Mouse (Mus musculus) CH12.LX (cell line): ENCODE data around the gene Prap1. TPM values are rescaled to one million over a fixed set of nuclear protein-coding genes. Genes with fewer than 3 reads are reported as not detected.

Source experiments
- DNase-seq: peaks from one replicate; pipeline ENCODE4 v3.0.0-alpha.2; 2013; ENCODE audit errors: extremely low read depth
- H3K27ac ChIP-seq: 2 replicates; pipeline ENCODE4 v1.5.1; 2012; ENCODE audit warnings: low read depth, mild to moderate bottlenecking, control low read depth, moderate library complexity; ENCODE audit not compliant: insufficient read depth
- H3K27me3 ChIP-seq: replicated peaks from 2 replicates; pipeline ENCODE3; 2012; ENCODE audit warnings: inconsistent platforms
- H3K36me3 ChIP-seq, 2 experiments: replicated peaks in 1 of 2; 2 replicates each; pipeline versions ENCODE3 to v1.6.1; 2012; ENCODE audit warnings: inconsistent platforms in 1 of 2, low read length in 1 of 2, mild to moderate bottlenecking in 1 of 2, mixed read lengths in 1 of 2, moderate library complexity in 1 of 2; ENCODE audit not compliant: control insufficient read depth in 1 of 2, insufficient read depth in 1 of 2
- H3K4me1 ChIP-seq, 2 experiments: 2 replicates each; pipeline ENCODE4 v1.6.1; 2012; ENCODE audit warnings: inconsistent platforms in 1 of 2, moderate library complexity in 1 of 2; ENCODE audit not compliant: insufficient read depth in 2 of 2, control insufficient read depth in 1 of 2
- H3K4me2 ChIP-seq: 2 replicates; pipeline ENCODE4 v1.6.1; 2012; ENCODE audit warnings: low read depth, mild to moderate bottlenecking, control low read depth; ENCODE audit not compliant: poor library complexity, insufficient read depth, severe bottlenecking
- H3K4me3 ChIP-seq, 3 experiments: fragments of 150-350 bp in 1 of 3; sonication (generic) in 1 of 3; replicated peaks in 1 of 3; 2 replicates each; pipeline versions ENCODE3 to v1.5.1; 2011 to 2012; ENCODE audit warnings: low read depth in 2 of 3, low read length in 2 of 3, mild to moderate bottlenecking in 2 of 3, moderate library complexity in 2 of 3, control low read depth in 1 of 3, improper control_type of control experiment in 1 of 3, inconsistent platforms in 1 of 3, mixed read lengths in 1 of 3; ENCODE audit not compliant: poor library complexity in 1 of 3
- H3K79me2 ChIP-seq: replicated peaks from 2 replicates; pipeline ENCODE4 v1.6.1; 2012; ENCODE audit warnings: mild to moderate bottlenecking, moderate library complexity; ENCODE audit not compliant: control insufficient read depth, poor library complexity, insufficient read depth, severe bottlenecking; ENCODE audit errors: extremely low read depth
- H3K9ac ChIP-seq: 2 replicates; pipeline ENCODE4 v1.6.1; 2012; ENCODE audit warnings: low read depth, mild to moderate bottlenecking, control low read depth, moderate library complexity; ENCODE audit not compliant: insufficient read depth
- H3K9me3 ChIP-seq: replicated peaks from 2 replicates; pipeline ENCODE3; 2012; ENCODE audit warnings: low read length, inconsistent platforms, mixed read lengths
- BHLHE40 ChIP-seq: IDR thresholded peaks from 2 replicates; pipeline ENCODE4 v1.6.1; 2011; ENCODE audit warnings: mild to moderate bottlenecking, low read depth, low read length, improper control_type of control experiment
- ELF1 ChIP-seq: IDR thresholded peaks from 2 replicates; pipeline ENCODE4 v1.6.1; 2014; ENCODE audit warnings: low read depth, mild to moderate bottlenecking, inconsistent platforms, low read length, improper control_type of control experiment
- GABPA ChIP-seq: IDR thresholded peaks from 2 replicates; pipeline ENCODE4 v1.6.1; 2012; ENCODE audit warnings: low read depth, low read length, improper control_type of control experiment, inconsistent platforms; ENCODE audit not compliant: insufficient replicate concordance
- HCFC1 ChIP-seq: IDR thresholded peaks from 2 replicates; pipeline ENCODE4 v1.6.1; 2012; ENCODE audit warnings: low read depth, mild to moderate bottlenecking, inconsistent platforms, low read length, improper control_type of control experiment
- IRF4 ChIP-seq: IDR thresholded peaks from 2 replicates; pipeline ENCODE4 v1.6.1; 2014; ENCODE audit warnings: low read depth, mild to moderate bottlenecking, inconsistent platforms, low read length, improper control_type of control experiment
- MAZ ChIP-seq: IDR thresholded peaks from 2 replicates; pipeline ENCODE4 v1.6.1; 2012; ENCODE audit warnings: low read depth, mild to moderate bottlenecking, inconsistent platforms, low read length, improper control_type of control experiment, moderate library complexity
- MEF2A ChIP-seq: IDR thresholded peaks from 2 replicates; pipeline ENCODE4 v1.6.1; 2014; ENCODE audit warnings: low read depth, mild to moderate bottlenecking, inconsistent platforms, low read length, improper control_type of control experiment, borderline replicate concordance
- MYC ChIP-seq: IDR thresholded peaks from 2 replicates; pipeline ENCODE4 v1.6.1; 2011; ENCODE audit warnings: low read depth, mild to moderate bottlenecking, improper control_type of control experiment, low read length
- NRF1 ChIP-seq: IDR thresholded peaks from 2 replicates; pipeline ENCODE4 v1.6.1; 2014; ENCODE audit warnings: low read depth, mild to moderate bottlenecking, inconsistent platforms, low read length, improper control_type of control experiment, moderate library complexity
- SIN3A ChIP-seq: IDR thresholded peaks from 2 replicates; pipeline ENCODE4 v1.6.1; 2012; ENCODE audit warnings: low read length, improper control_type of control experiment, inconsistent platforms
- SMC3 ChIP-seq: IDR thresholded peaks from 2 replicates; pipeline ENCODE4 v1.6.1; 2011; ENCODE audit warnings: low read depth, low read length, improper control_type of control experiment
- TCF12 ChIP-seq: IDR thresholded peaks from 2 replicates; pipeline ENCODE4 v1.6.1; 2014; ENCODE audit warnings: low read depth, mild to moderate bottlenecking, inconsistent platforms, low read length, improper control_type of control experiment
- USF1 ChIP-seq: IDR thresholded peaks from 2 replicates; pipeline ENCODE4 v1.6.1; 2014; ENCODE audit warnings: low read depth, mild to moderate bottlenecking, inconsistent platforms, low read length, improper control_type of control experiment
- dilution Hi-C: fragments of 300-500 bp; cut with MboI; formaldehyde crosslinking; loops from 2 replicates; pipeline ENCODE4 v1.14.3; 2020; ENCODE audit warnings: low sequenced_read_pairs; ENCODE audit not compliant: extremely low pct_unique_long_range_greater_than_20kb, extremely low pct_ligation_motif_present
- in situ Hi-C: fragments of 300-500 bp; cut with MboI; formaldehyde crosslinking; loops from 3 replicates; pipeline ENCODE4 v1.14.3; 2019; ENCODE audit warnings: low sequenced_read_pairs, low pct_ligation_motif_present, low pct_unique_long_range_greater_than_20kb, mixed read lengths
- polyA plus RNA-seq: library from polyadenylated mRNA; unstranded; fragments of >175 nt; gene quantifications from 2 replicates; pipeline ENCODE4 v1.2.1, GENCODE M21; 2012; ENCODE audit warnings: low read depth; ENCODE audit not compliant: insufficient read length
- total RNA-seq, 2 experiments: library from RNA; depleted of rRNA; stranded (reverse); fragments of 300-350 nt in 1 of 2; fragments of >200 nt in 1 of 2; gene quantifications; 2 replicates each; pipeline ENCODE4 v1.2.3; 2012 to 2014

Gene Prap1
- total and polyA plus RNA-seq, 3 experiments, result not detected

DNA sequence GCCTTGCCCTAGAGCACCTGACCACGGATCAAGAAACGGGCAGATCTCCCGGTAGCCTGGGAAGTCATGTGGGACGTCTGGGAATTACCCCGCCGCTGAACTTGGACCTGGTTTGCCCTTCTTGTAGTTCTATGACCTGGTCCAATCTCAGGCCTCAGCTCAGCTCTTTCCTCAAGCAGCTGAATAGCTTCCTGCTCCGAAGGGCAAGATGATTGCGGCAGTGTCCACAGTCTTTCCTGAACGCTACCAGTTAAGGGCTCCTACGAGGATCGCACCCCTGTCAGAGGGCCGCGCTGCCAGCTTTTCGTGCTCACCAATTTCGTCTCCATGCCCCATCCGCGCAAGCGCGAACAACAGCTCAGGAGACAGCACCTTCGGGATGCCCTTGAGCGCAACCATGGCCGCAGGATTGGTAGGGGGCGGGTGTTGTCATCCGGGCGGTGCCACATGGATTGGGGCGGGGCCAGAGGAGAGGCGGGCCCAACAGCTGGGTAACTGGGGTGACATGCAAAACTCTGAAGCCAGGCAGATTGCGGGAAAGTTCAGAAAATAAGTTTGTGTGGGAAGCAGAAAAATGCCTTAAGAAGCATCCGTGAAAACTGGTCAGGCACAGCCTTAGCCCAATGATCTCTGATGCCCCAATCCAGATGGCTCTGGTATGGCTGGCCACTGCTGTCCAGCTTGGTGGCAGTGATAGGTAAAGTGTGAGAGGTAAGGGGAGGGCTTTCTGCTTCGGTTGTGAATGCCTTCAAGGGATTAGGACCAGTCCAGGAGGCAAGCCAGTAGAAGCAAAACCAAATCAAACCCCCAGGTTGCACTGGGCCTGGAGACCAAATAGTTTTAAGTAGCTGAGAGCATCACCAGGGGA lies 9.0 kb downstream of the Prap1 start, which contains the start of gene Fuom:
Fuom (minus strand) TSS at position 449 of the 868 bp plus-strand sequence.
- H3K4me2 ChIP-seq, result no peak within 1 kb of the TSS
- no peaks in the 10 kb centered on the region for H3K79me2 ChIP-seq
- H3K27me3 ChIP-seq, result no peaks in the 10 kb centered on the region
- peaks cover 0 to 4% of the 10 kb centered on the region in 2 experiments; a peak in 1 of 4 replicates for H3K4me1 ChIP-seq
- H3K27ac ChIP-seq, result no peak within 1 kb of the TSS
- TF ChIP-seq NRF1 (0 out of 2 replicates have a peak, but pooled peaks have one; percentile 18), HCFC1 (no peak), MEF2A (no peak)
- TF ChIP-seq, all 38 proteins: peak for 1
- in situ Hi-C loops (no loop called here), dilution Hi-C loops (no loop called here)
- Histone ChIP-seq H3K36me3 (peaks cover 11 to 26% of the 10 kb centered on the region in 2 experiments), H3K9ac (no peak within 1 kb of the TSS), H3K4me3 (no peak within 1 kb of the TSS), H3K9me3 (no peaks in the 10 kb centered on the region)
- no peak for DNase-seq

DNA sequence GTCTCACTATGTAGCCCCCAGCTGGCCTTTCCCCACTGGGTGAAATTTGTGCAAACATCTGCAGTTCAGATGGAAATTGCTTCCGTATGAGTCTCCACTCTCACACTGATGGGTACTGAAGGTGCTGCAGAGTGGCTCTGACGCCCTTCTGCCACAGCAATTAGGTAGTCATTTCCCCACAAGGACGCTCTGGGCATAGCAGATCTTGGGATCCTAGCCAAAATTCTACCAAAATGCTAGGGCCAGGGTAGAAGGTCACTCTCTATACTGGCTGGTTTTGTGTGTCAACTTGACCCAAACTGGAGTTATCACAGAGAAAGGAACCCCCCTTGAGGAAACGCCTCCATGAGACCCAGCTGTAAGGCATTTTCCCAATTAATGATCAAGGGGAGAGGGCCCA lies 10.8 kb downstream of the Prap1 start:
- no peak overlapping the region for H3K4me2 ChIP-seq
- H3K4me1 ChIP-seq, result no peaks in the 10 kb centered on the region
- in situ Hi-C loops (no loop called here), dilution Hi-C loops (no loop called here)
- H3K4me3 ChIP-seq, result no peak overlapping the region
- TF ChIP-seq SMC3 (no peak), ELF1 (no peak), MYC (no peak), USF1 (no peak), GABPA (no peak), TCF12 (no peak), HCFC1 (no peak), SIN3A (no peak), IRF4 (no peak), MAZ (no peak), BHLHE40 (no peak)
- peaks cover 24 to 42% of the 10 kb centered on the region in 2 experiments for H3K36me3 ChIP-seq
- no peaks in the 10 kb centered on the region for H3K79me2 ChIP-seq
- H3K9me3 ChIP-seq, result no peaks in the 10 kb centered on the region
- no peak overlapping the region for H3K27ac ChIP-seq
- no peak for DNase-seq
- no peaks in the 10 kb centered on the region for H3K27me3 ChIP-seq
- no peak overlapping the region for H3K9ac ChIP-seq
